Mouse (Mus musculus) adipocyte (in vitro differentiated cells): ENCODE measurements at regions not wholly inside any gene's neighbourhood (a gene's known extent, or its start where the extent isn't known, plus 50 kb on each side); places are given as distances from the start of the nearest gene placed in this dataset.
A peak's percentile ranks its signal among the peaks of the same experiment; 100 is the strongest.
"Not testable (repeated sequence)": the region's sequence is repeated elsewhere in the genome, so short reads cannot be mapped to it uniquely, and the experiment has no call there.

ENCODE experiments used
- DNase-seq: peaks from one replicate; pipeline ENCODE4 v3.0.0-alpha.2; 2016; ENCODE audit warnings: low spot score

DNA sequence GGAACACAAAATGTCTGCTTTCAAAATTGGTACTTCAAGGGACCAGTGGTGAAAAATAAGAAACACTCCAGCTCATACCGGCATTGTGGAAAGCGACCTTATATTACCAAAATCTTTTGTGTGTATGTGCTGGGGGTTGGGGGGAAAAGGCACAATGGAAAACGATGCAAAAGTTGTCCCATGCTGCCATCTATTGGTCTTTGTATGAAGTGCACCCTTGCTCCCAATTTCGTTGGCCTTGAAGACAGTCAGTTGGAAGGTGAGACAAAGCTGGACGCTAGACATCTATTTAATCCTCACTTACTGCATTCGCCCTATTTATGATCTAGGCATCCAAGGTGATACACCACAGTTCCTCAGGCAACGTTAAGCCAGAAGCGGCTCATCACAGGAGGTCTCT lies 186.6 kb downstream of the BC048507 start:
- DNase-seq, result not testable (repeated sequence)

DNA sequence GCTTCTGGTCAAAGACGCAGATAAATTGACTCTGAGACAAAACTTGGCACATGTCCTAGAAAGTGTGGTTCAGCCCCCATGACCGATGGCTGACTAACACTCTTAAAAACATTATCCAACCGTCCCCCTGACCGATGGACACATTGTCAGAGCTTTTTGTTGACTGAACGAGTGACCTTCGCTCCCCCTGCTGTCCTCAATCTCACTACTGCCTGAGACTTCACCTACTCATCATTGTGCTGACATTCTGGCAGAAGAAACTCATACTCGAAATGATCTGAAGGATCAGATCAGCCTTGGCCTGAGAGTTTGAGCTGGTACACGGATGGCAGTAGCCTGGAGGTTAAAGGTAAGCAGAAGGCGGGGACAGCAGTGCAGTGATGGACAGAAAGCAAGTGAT lies 230.2 kb downstream of the BC048507 start:
- DNase-seq, result not testable (repeated sequence)

DNA sequence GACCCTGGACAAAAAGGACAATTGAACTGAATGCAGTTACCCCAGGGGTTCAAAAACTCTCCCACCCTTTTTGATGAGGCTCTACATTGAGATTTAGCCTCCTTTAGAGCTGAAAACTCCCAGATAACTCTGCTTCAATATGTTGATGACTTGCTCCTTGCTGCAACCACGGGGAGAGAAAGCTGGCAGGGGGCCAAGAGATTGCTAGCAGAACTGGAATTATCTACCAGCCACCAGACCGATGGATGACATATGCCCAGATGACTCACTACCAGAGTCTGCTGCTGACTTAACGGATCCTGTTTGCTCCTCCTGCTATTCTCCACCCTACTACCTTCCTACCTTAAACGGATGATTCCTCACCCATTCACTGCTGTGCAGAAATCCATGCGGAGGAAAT lies 253.7 kb downstream of the BC048507 start:
- DNase-seq, result peak; percentile 47
